ENCODE assay signal across 13 mouse cellular contexts in the genomic region with DNA sequence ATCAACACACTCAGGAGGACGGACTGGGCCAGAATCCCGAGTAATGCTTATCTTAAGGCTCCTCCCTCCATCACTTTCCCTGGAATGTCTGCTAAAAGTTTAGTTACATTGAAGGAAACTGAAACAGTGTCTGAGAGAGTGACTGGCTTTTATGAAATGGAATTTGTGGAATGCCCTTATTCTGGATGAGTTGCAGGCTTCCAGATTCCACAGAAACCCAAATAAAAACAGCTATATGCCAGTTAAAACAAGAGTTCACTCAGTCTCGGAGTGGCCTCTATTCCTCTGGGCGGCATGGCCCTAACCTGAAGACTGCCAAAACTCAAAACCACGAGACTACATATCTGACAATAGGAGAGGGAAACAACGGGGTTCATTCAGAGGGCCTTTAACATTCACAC. TPM values are rescaled to one million over a fixed set of nuclear protein-coding genes. Genes with fewer than 3 reads are reported as not detected.
DNase-seq lines count a peak whose midpoint lies in the region; ATAC-seq lines count a peak whose summit lies in the region.
"Had no signal": no experiment of that assay in that cellular context is flagged by ENCODE, and none has a peak within 500 bp of the region (broad histone marks: within the 10 kb centered on the region; RNA-seq: fewer than 3 reads in every experiment).

No protein-coding gene starts in this region.

- no peak overlapping the region for H3K4me3 ChIP-seq in kidney, embryonic 15.5 days (replicated peaks)
- no peak overlapping the region for H3K4me3 ChIP-seq in limb, embryonic 15.5 days
- no peak overlapping the region for H3K4me3 ChIP-seq in neural tube, embryonic 15.5 days (replicated peaks)
- H3K4me3 ChIP-seq in hindbrain, embryonic 14.5 days (replicated peaks; ENCODE audit: low read length) = no peak overlapping the region
- H3K4me3 ChIP-seq: forebrain, embryonic 13.5 days had no signal

- H3K9ac ChIP-seq in kidney, embryonic 15.5 days = no peak overlapping the region
- H3K9ac ChIP-seq in limb, embryonic 15.5 days = no peak overlapping the region
- no peak overlapping the region for H3K9ac ChIP-seq in neural tube, embryonic 15.5 days (replicated peaks)
- no peak overlapping the region for H3K9ac ChIP-seq in hindbrain, embryonic 14.5 days
- H3K9ac ChIP-seq: forebrain, embryonic 13.5 days had no signal

- H3K4me2 ChIP-seq in kidney, embryonic 15.5 days = no peak overlapping the region
- no peak overlapping the region for H3K4me2 ChIP-seq in limb, embryonic 15.5 days
- H3K4me2 ChIP-seq in neural tube, embryonic 15.5 days = no peak overlapping the region
- no peak overlapping the region for H3K4me2 ChIP-seq in hindbrain, embryonic 14.5 days (replicated peaks)
- H3K4me2 ChIP-seq: forebrain, embryonic 13.5 days had no signal

- 0 out of 2 replicates have a peak, but pooled peaks have one; percentile 33 for ATAC-seq in kidney, embryonic 15.5 days (replicated peaks; ENCODE audit: low FRiP score)
- ATAC-seq in limb, embryonic 15.5 days (ENCODE audit: insufficient number of reproducible peaks, low FRiP score, low TSS enrichment, low read depth) = no peak
- ATAC-seq in neural tube, embryonic 15.5 days (ENCODE audit: low FRiP score) = no peak
- ATAC-seq in hindbrain, embryonic 14.5 days (ENCODE audit: low FRiP score) = no peak
- ATAC-seq: forebrain, embryonic 13.5 days had no signal

- no peaks in the 10 kb centered on the region for H3K4me1 ChIP-seq in kidney, embryonic 15.5 days
- H3K4me1 ChIP-seq in limb, embryonic 15.5 days = no peaks in the 10 kb centered on the region
- H3K4me1 ChIP-seq in neural tube, embryonic 15.5 days = peaks cover 5% of the 10 kb centered on the region; the same call in 1 of the 2 replicates
- no peaks in the 10 kb centered on the region; the same call in 1 of the 2 replicates for H3K4me1 ChIP-seq in hindbrain, embryonic 14.5 days (replicated peaks; ENCODE audit: control insufficient read depth, insufficient read depth, low read length)

- H3K36me3 ChIP-seq in kidney, embryonic 15.5 days = no peaks in the 10 kb centered on the region
- no peaks in the 10 kb centered on the region for H3K36me3 ChIP-seq in limb, embryonic 15.5 days
- no peaks in the 10 kb centered on the region for H3K36me3 ChIP-seq in neural tube, embryonic 15.5 days
- no peaks in the 10 kb centered on the region for H3K36me3 ChIP-seq in hindbrain, embryonic 14.5 days (replicated peaks; ENCODE audit: control insufficient read depth, insufficient read depth)

- no peaks in the 10 kb centered on the region for H3K27me3 ChIP-seq in kidney, embryonic 15.5 days
- no peaks in the 10 kb centered on the region for H3K27me3 ChIP-seq in limb, embryonic 15.5 days
- no peaks in the 10 kb centered on the region for H3K27me3 ChIP-seq in neural tube, embryonic 15.5 days (replicated peaks)
- no peaks in the 10 kb centered on the region for H3K27me3 ChIP-seq in hindbrain, embryonic 14.5 days (ENCODE audit: control insufficient read depth, insufficient read depth, low read length)
- H3K27me3 ChIP-seq: forebrain, embryonic 13.5 days had no signal

- no peaks in the 10 kb centered on the region for H3K9me3 ChIP-seq in kidney, embryonic 15.5 days (replicated peaks)
- no peaks in the 10 kb centered on the region for H3K9me3 ChIP-seq in limb, embryonic 15.5 days
- H3K9me3 ChIP-seq in neural tube, embryonic 15.5 days (replicated peaks) = no peaks in the 10 kb centered on the region
- no peaks in the 10 kb centered on the region for H3K9me3 ChIP-seq in hindbrain, embryonic 14.5 days (ENCODE audit: control insufficient read depth, low read length)
- H3K9me3 ChIP-seq: forebrain, embryonic 13.5 days had no signal

- peak overlapping the region; percentile 74 for H3K27ac ChIP-seq in kidney, embryonic 15.5 days
- H3K27ac ChIP-seq in limb, embryonic 15.5 days = peak overlapping the region; percentile 62
- no peak overlapping the region for H3K27ac ChIP-seq in neural tube, embryonic 15.5 days (replicated peaks)
- no peak overlapping the region for H3K27ac ChIP-seq in hindbrain, embryonic 14.5 days
- H3K27ac ChIP-seq: forebrain, embryonic 13.5 days had no signal

- DNase-seq in embryo, embryonic 10.5 days (ENCODE audit: low spot score) = peak; percentile 30
- no peak for DNase-seq in embryo, embryonic 9.5 days (ENCODE audit: extremely low spot score)
- DNase-seq in kidney, postnatal 10 days = no peak
- DNase-seq in R1 (ENCODE audit: low read depth, low spot score) = peak; percentile 26
- DNase-seq in hindbrain, embryonic 14.5 days (ENCODE audit: low spot score) = no peak
- DNase-seq: adrenal gland, postnatal 10 days; cerebellum, adult 11-12 months; retina, postnatal 1 day; thymus, postnatal 36 days had no signal

- WGBS in kidney, embryonic 15.5 days = 61% methylated on average over 6 of the region's 6 CpGs
- WGBS in limb, embryonic 15.5 days = 29% methylated on average over 6 of the region's 6 CpGs
- WGBS in neural tube, embryonic 15.5 days = 72% methylated on average over 6 of the region's 6 CpGs
- WGBS in hindbrain, embryonic 14.5 days = 67% methylated on average over 6 of the region's 6 CpGs

RNA-seq across cellular contexts. Expression of gene Arhgap5, which starts 10.5 kb away (rescaled TPM):
- polyA plus RNA-seq in kidney, embryonic 15.5 days (2015; fragmentation: Nextera tagmentation; extraction: Ambion mirVana) = 40.2 and 45.8 TPM in 2 replicates
- polyA plus RNA-seq in limb, embryonic 15.5 days (2015; fragmentation: Nextera tagmentation; extraction: Ambion mirVana) = 41.3 and 42.5 TPM in 2 replicates
- 30.3 and 32.9 TPM in 2 replicates for polyA plus RNA-seq in neural tube, embryonic 15.5 days (2015; fragmentation: Nextera tagmentation; extraction: Ambion mirVana)
- polyA plus RNA-seq in hindbrain, embryonic 14.5 days (2014; fragmentation: Nextera tagmentation; extraction: Ambion mirVana) = 42.3 and 45.4 TPM in 2 replicates

Comparison
In these comparisons a context has a peak if more than half of its experiments do, and no peak if none do; other contexts are left out.
1. DNase-seq: peak in embryo, embryonic 10.5 days (single experiment) and R1 (single experiment); none in embryo, embryonic 9.5 days (single experiment), kidney, postnatal 10 days (single experiment) and hindbrain, embryonic 14.5 days (single experiment).
2. H3K27ac ChIP-seq: peak in kidney, embryonic 15.5 days (single experiment) and limb, embryonic 15.5 days (single experiment); none in neural tube, embryonic 15.5 days (single experiment) and hindbrain, embryonic 14.5 days (single experiment).